Mouse (Mus musculus): ENCODE results near the gene Srd5a1. TPM values are rescaled to one million over a fixed set of nuclear protein-coding genes. Genes with fewer than 3 reads are reported as not detected.

The Srd5a1 gene
- polyA plus RNA-seq, 1 experiment from 2014 or later: 6.8 TPM

- H3K27me3 ChIP-seq (ENCODE audit: control insufficient read depth, insufficient read depth, low read length): no peaks in the 10 kb centered on the region
- peaks cover 48% of the 10 kb centered on the region for H3K4me1 ChIP-seq (ENCODE audit: control insufficient read depth, insufficient read depth, low read length)
- peak overlapping the region; percentile 94 for H3K4me2 ChIP-seq (ENCODE audit: low read depth, low read length)
- WGBS: under 1% methylated on average over 74 of the region's 86 CpGs
- H3K9ac ChIP-seq (ENCODE audit: low read length): peak overlapping the region; percentile 91
- ATAC-seq (replicated peaks; ENCODE audit: extremely low read depth, insufficient read depth, low FRiP score): peak; percentile 93
- H3K27ac ChIP-seq (ENCODE audit: low read length): peak overlapping the region; percentile 96
- H3K9me3 ChIP-seq (replicated peaks; ENCODE audit: control insufficient read depth, low read length): no peaks in the 10 kb centered on the region
- H3K4me3 ChIP-seq (ENCODE audit: low read length): peak overlapping the region; percentile 92
- H3K36me3 ChIP-seq (ENCODE audit: control insufficient read depth, insufficient read depth): no peaks in the 10 kb centered on the region
These were observed 76.3 kb downstream of the Srd5a1 start for GRCm38 (mm10) chr13:69534654-69535551.

GRCm38 (mm10) chr13:69534334-69534653 lies 76.9 kb downstream of the Srd5a1 start, which contains the start of gene Tent4a:
Gene Tent4a, minus strand, starts transcription at chr13:69534617.
- Histone ChIP-seq H3K4me2 (ENCODE audit: low read depth, low read length) (peak within 1 kb of the TSS; percentile 95), H3K27ac (ENCODE audit: low read length) (peak within 1 kb of the TSS; percentile 96), H3K4me3 (ENCODE audit: low read length) (peak within 1 kb of the TSS; percentile 92), H3K36me3 (ENCODE audit: control insufficient read depth, insufficient read depth) (no peaks in the 10 kb centered on the region), H3K4me1 (ENCODE audit: control insufficient read depth, insufficient read depth, low read length) (peaks cover 41% of the 10 kb centered on the region), H3K27me3 (ENCODE audit: control insufficient read depth, insufficient read depth, low read length) (no peaks in the 10 kb centered on the region), H3K9ac (ENCODE audit: low read length) (peak within 1 kb of the TSS; percentile 91), H3K9me3 (replicated peaks; ENCODE audit: control insufficient read depth, low read length) (no peaks in the 10 kb centered on the region)
- WGBS: under 1% methylated on average over 27 of the region's 57 CpGs
- ATAC-seq (replicated peaks; ENCODE audit: extremely low read depth, insufficient read depth, low FRiP score): peak; percentile 83

- Histone ChIP-seq H3K27me3 (ENCODE audit: control insufficient read depth, insufficient read depth, low read length) (no peaks in the 10 kb centered on the region), H3K36me3 (ENCODE audit: control insufficient read depth, insufficient read depth) (0 out of 2 replicates have a peak, but pooled peaks cover 2% of the 10 kb centered on the region), H3K4me2 (ENCODE audit: low read depth, low read length) (peak within 1 kb of the TSS; percentile 95), H3K9ac (ENCODE audit: low read length) (peak within 1 kb of the TSS; percentile 91), H3K4me1 (ENCODE audit: control insufficient read depth, insufficient read depth, low read length) (peaks cover 41% of the 10 kb centered on the region), H3K27ac (ENCODE audit: low read length) (peak within 1 kb of the TSS; percentile 88), H3K9me3 (replicated peaks; ENCODE audit: control insufficient read depth, low read length) (no peaks in the 10 kb centered on the region), H3K4me3 (ENCODE audit: low read length) (peak within 1 kb of the TSS; percentile 92)
- no peak; the same call in 1 of the 2 replicates for ATAC-seq (replicated peaks; ENCODE audit: extremely low read depth, insufficient read depth, low FRiP score)
- WGBS: under 1% methylated on average over 114 of the region's 155 CpGs
These were observed 77.6 kb downstream of the Srd5a1 start, which contains the start of gene Nsun2 for GRCm38 (mm10) chr13:69533405-69534333. Gene Nsun2, plus strand, starts transcription at chr13:69533746.

GRCm38 (mm10) chr13:69532893-69533404 lies 78.3 kb downstream of the Srd5a1 start:
- no peaks in the 10 kb centered on the region for H3K27me3 ChIP-seq (ENCODE audit: control insufficient read depth, insufficient read depth, low read length)
- no peak for ATAC-seq (replicated peaks; ENCODE audit: extremely low read depth, insufficient read depth, low FRiP score)
- peak overlapping the region; percentile 91 for H3K9ac ChIP-seq (ENCODE audit: low read length)
- 0 out of 2 replicates have a peak, but pooled peaks cover 2% of the 10 kb centered on the region for H3K36me3 ChIP-seq (ENCODE audit: control insufficient read depth, insufficient read depth)
- H3K27ac ChIP-seq (ENCODE audit: low read length): peak overlapping the region; percentile 88; the same call in 1 of the 2 replicates
- peaks cover 43% of the 10 kb centered on the region for H3K4me1 ChIP-seq (ENCODE audit: control insufficient read depth, insufficient read depth, low read length)
- H3K4me3 ChIP-seq (ENCODE audit: low read length): peak overlapping the region; percentile 92
- H3K9me3 ChIP-seq (replicated peaks; ENCODE audit: control insufficient read depth, low read length): no peaks in the 10 kb centered on the region
- H3K4me2 ChIP-seq (ENCODE audit: low read depth, low read length): peak overlapping the region; percentile 95
- WGBS: 3% methylated on average over 9 of the region's 9 CpGs

- Histone ChIP-seq H3K4me2 (ENCODE audit: low read depth, low read length) (peak overlapping the region; percentile 95), H3K27me3 (ENCODE audit: control insufficient read depth, insufficient read depth, low read length) (no peaks in the 10 kb centered on the region), H3K4me1 (ENCODE audit: control insufficient read depth, insufficient read depth, low read length) (peaks cover 47% of the 10 kb centered on the region), H3K9me3 (replicated peaks; ENCODE audit: control insufficient read depth, low read length) (no peaks in the 10 kb centered on the region), H3K9ac (ENCODE audit: low read length) (peak overlapping the region; percentile 91), H3K36me3 (ENCODE audit: control insufficient read depth, insufficient read depth) (0 out of 2 replicates have a peak, but pooled peaks cover 2% of the 10 kb centered on the region), H3K4me3 (ENCODE audit: low read length) (peak overlapping the region; percentile 92), H3K27ac (ENCODE audit: low read length) (no peak overlapping the region)
- WGBS: 11% methylated on average over 14 of the region's 14 CpGs
- ATAC-seq (replicated peaks; ENCODE audit: extremely low read depth, insufficient read depth, low FRiP score): no peak
These were observed 78.9 kb downstream of the Srd5a1 start for GRCm38 (mm10) chr13:69532101-69532892.

GRCm38 (mm10) chr13:69531431-69531830 lies 79.8 kb downstream of the Srd5a1 start:
- Histone ChIP-seq H3K9ac (ENCODE audit: low read length) (peak overlapping the region; percentile 91), H3K36me3 (ENCODE audit: control insufficient read depth, insufficient read depth) (0 out of 2 replicates have a peak, but pooled peaks cover 2% of the 10 kb centered on the region), H3K4me1 (ENCODE audit: control insufficient read depth, insufficient read depth, low read length) (peaks cover 55% of the 10 kb centered on the region), H3K4me2 (ENCODE audit: low read depth, low read length) (peak overlapping the region; percentile 95), H3K27me3 (ENCODE audit: control insufficient read depth, insufficient read depth, low read length) (no peaks in the 10 kb centered on the region), H3K27ac (ENCODE audit: low read length) (no peak overlapping the region), H3K4me3 (ENCODE audit: low read length) (peak overlapping the region; percentile 92), H3K9me3 (replicated peaks; ENCODE audit: control insufficient read depth, low read length) (no peaks in the 10 kb centered on the region)
- 39% methylated on average over 6 of the region's 6 CpGs for whole genome bisulfite sequencing
- no peak for ATAC-seq (replicated peaks; ENCODE audit: extremely low read depth, insufficient read depth, low FRiP score)

- WGBS: 84% methylated on average over 6 of the region's 6 CpGs
- Histone ChIP-seq H3K27ac (ENCODE audit: low read length) (no peak overlapping the region), H3K9ac (ENCODE audit: low read length) (no peak overlapping the region; the same call in 1 of the 2 replicates), H3K4me2 (ENCODE audit: low read depth, low read length) (peak overlapping the region; percentile 95), H3K9me3 (replicated peaks; ENCODE audit: control insufficient read depth, low read length) (no peaks in the 10 kb centered on the region), H3K4me1 (ENCODE audit: control insufficient read depth, insufficient read depth, low read length) (peaks cover 57% of the 10 kb centered on the region), H3K27me3 (ENCODE audit: control insufficient read depth, insufficient read depth, low read length) (no peaks in the 10 kb centered on the region), H3K4me3 (ENCODE audit: low read length) (no peak overlapping the region), H3K36me3 (ENCODE audit: control insufficient read depth, insufficient read depth) (0 out of 2 replicates have a peak, but pooled peaks cover 2% of the 10 kb centered on the region)
- ATAC-seq (replicated peaks; ENCODE audit: extremely low read depth, insufficient read depth, low FRiP score): no peak
These were observed 80.3 kb downstream of the Srd5a1 start for GRCm38 (mm10) chr13:69530951-69531350.

- H3K4me2 ChIP-seq (ENCODE audit: low read depth, low read length): no peak overlapping the region
- 78% methylated on average over 3 of the region's 3 CpGs for WGBS
- no peak for ATAC-seq (replicated peaks; ENCODE audit: extremely low read depth, insufficient read depth, low FRiP score)
- H3K9ac ChIP-seq (ENCODE audit: low read length): no peak overlapping the region
- no peak overlapping the region for H3K27ac ChIP-seq (ENCODE audit: low read length)
- 0 out of 2 replicates have a peak, but pooled peaks cover 2% of the 10 kb centered on the region for H3K36me3 ChIP-seq (ENCODE audit: control insufficient read depth, insufficient read depth)
- peaks cover 58% of the 10 kb centered on the region for H3K4me1 ChIP-seq (ENCODE audit: control insufficient read depth, insufficient read depth, low read length)
- H3K27me3 ChIP-seq (ENCODE audit: control insufficient read depth, insufficient read depth, low read length): no peaks in the 10 kb centered on the region
- H3K4me3 ChIP-seq (ENCODE audit: low read length): no peak overlapping the region
- H3K9me3 ChIP-seq (replicated peaks; ENCODE audit: control insufficient read depth, low read length): no peaks in the 10 kb centered on the region
These were observed 81.1 kb downstream of the Srd5a1 start for GRCm38 (mm10) chr13:69530156-69530555.

All from heart, embryonic 16.5 days (tissue).